Mouse (Mus musculus) layer of hippocampus, adult 9-11 months (tissue): ENCODE measurements around the gene Slc35f4.
A peak's percentile ranks its signal among the peaks of the same experiment; 100 is the strongest.

Experiments
- DNase-seq: peaks from one replicate; pipeline ENCODE4 v3.0.0; 2022

The Slc35f4 gene

GRCm38 (mm10) chr14:49525931-49526291 is at the start of gene Slc35f4:
TSS of gene Slc35f4 (minus strand) at chr14:49526046.
- no peak for DNase-seq

GRCm38 (mm10) chr14:49568369-49568768 is 42.5 kb upstream of the Slc35f4 start:
- DNase-seq: no peak

- no peak for DNase-seq
Measured at GRCm38 (mm10) chr14:49560706-49561105, 34.9 kb upstream of the Slc35f4 start.

- DNase-seq: peak; percentile 14
Measured at GRCm38 (mm10) chr14:49540104-49540503, 14.3 kb upstream of the Slc35f4 start.

- peak; percentile 13 for DNase-seq
Measured at GRCm38 (mm10) chr14:49525176-49525930, 493 bp downstream of the Slc35f4 start.

- DNase-seq: no peak
Measured at GRCm38 (mm10) chr14:49524665-49525064, 1.2 kb downstream of the Slc35f4 start.

GRCm38 (mm10) chr14:49515096-49515665 is 10.7 kb downstream of the Slc35f4 start:
- no peak for DNase-seq

GRCm38 (mm10) chr14:49514137-49514536 is 11.7 kb downstream of the Slc35f4 start:
- no peak for DNase-seq

GRCm38 (mm10) chr14:49495192-49495591 is 30.7 kb downstream of the Slc35f4 start:
- DNase-seq: no peak

GRCm38 (mm10) chr14:49493793-49494192 is 32.1 kb downstream of the Slc35f4 start:
- DNase-seq: peak; percentile 66

- DNase-seq: no peak
Measured at GRCm38 (mm10) chr14:49492506-49492905, 33.3 kb downstream of the Slc35f4 start.

- DNase-seq: peak; percentile 49
Measured at GRCm38 (mm10) chr14:49476602-49477001, 49.2 kb downstream of the Slc35f4 start.

GRCm38 (mm10) chr14:49461761-49462160 is 64.1 kb downstream of the Slc35f4 start:
- DNase-seq: no peak

- DNase-seq: no peak
Measured at GRCm38 (mm10) chr14:49460799-49461198, 65.0 kb downstream of the Slc35f4 start.

- no peak for DNase-seq
Measured at GRCm38 (mm10) chr14:49454283-49454914, 71.4 kb downstream of the Slc35f4 start.

GRCm38 (mm10) chr14:49453782-49454181 is 72.1 kb downstream of the Slc35f4 start:
- no peak for DNase-seq

- DNase-seq: no peak
Measured at GRCm38 (mm10) chr14:49447669-49448068, 78.2 kb downstream of the Slc35f4 start.

GRCm38 (mm10) chr14:49446461-49446860 is 79.4 kb downstream of the Slc35f4 start:
- no peak for DNase-seq

- DNase-seq: no peak
Measured at GRCm38 (mm10) chr14:49436811-49437210, 89.0 kb downstream of the Slc35f4 start.

GRCm38 (mm10) chr14:49431821-49432220 is 94.0 kb downstream of the Slc35f4 start:
- DNase-seq: no peak

- no peak for DNase-seq
Measured at GRCm38 (mm10) chr14:49392482-49392881, 133.4 kb downstream of the Slc35f4 start.

GRCm38 (mm10) chr14:49362161-49362560 is 163.7 kb downstream of the Slc35f4 start:
- no peak for DNase-seq

GRCm38 (mm10) chr14:49355561-49355960 is 170.3 kb downstream of the Slc35f4 start:
- DNase-seq: no peak

GRCm38 (mm10) chr14:49348897-49349250 is 177.0 kb downstream of the Slc35f4 start:
- no peak for DNase-seq
